ENCODE assay signal across 18 mouse cellular contexts in genomic region chr11:52890156-52890555, GRCm38 (mm10).
"Had no signal": no experiment of that assay in that cellular context is flagged by ENCODE, and none has a peak within 500 bp of the region (broad histone marks: within the 10 kb centered on the region; RNA-seq: fewer than 3 reads in every experiment).

No protein-coding gene starts in this region.

- DNase-seq: kidney, adult 2 months; kidney, postnatal 25 days; left cerebral cortex, postnatal 4 days; liver, postnatal 0 days; lung, embryonic 14.5 days; thymus, adult 18-20 months; thymus, postnatal 36 days had no signal

- H3K4me3 ChIP-seq: limb, embryonic 12.5 days; limb, embryonic 15.5 days; midbrain, embryonic 12.5 days; midbrain, embryonic 15.5 days; neural tube, embryonic 12.5 days; neural tube, embryonic 15.5 days had no signal

- ATAC-seq: intestine, postnatal 0 days; liver, postnatal 0 days; lung, postnatal 0 days; midbrain, embryonic 15.5 days had no signal

- H3K27ac ChIP-seq: kidney, postnatal 0 days; limb, embryonic 12.5 days; limb, embryonic 15.5 days; liver, embryonic 14.5 days; macrophage; midbrain, embryonic 12.5 days; midbrain, embryonic 15.5 days; neural tube, embryonic 12.5 days; neural tube, embryonic 15.5 days had no signal
